ENCODE assay signal across 8 mouse cellular contexts in the genomic region with DNA sequence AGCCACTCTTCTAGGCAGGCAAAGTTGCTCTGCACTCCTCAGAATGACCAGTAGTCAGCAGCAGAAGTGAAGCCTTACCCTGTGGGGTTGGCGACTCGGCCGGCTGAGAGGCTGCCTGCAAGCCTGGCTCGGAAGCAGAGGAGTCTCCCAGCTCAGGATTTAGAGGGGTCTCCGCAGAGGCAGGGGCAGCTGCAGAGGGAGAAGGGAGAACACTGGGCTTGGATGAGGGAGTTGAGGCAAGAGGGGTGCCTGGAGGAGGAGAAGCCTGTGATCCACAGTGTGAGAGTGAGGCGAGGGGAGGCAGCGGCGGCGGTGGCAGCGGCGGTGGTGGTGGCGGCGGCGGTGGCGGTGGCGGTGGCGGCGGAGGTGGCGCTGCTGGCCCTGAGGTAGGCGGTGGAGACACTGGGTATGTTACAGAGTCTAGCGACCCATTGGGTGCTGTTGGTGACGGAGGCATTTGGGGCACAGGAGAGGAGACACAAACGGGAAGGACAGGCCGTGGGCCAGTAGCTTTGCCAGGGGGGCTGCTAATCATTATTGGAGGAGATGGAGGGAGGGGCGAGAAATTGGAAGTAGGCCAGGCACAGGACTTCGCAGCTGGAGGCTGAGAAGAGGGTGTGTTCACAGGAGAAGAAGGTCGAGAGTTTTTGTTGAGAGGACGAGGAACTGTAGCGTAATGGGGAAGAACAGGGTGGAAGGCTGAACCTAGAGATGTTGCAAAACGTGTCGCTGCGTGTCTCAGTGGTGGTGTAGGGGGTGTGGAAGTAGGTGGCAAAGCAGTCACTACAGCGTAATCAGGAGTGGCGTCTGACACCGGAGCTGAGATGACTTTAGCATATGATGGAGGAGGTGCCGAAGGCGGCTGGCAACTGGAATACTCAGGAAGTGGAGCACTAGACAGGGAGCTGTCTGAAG.
DNase-seq lines count a peak whose midpoint lies in the region; ATAC-seq lines count a peak whose summit lies in the region.

No protein-coding gene starts in this region.

- peak overlapping the region; percentile 5; the same call in 1 of the 2 replicates for H3K4me2 ChIP-seq in lung, embryonic 16.5 days (ENCODE audit: low read depth, low read length)
- H3K4me2 ChIP-seq in heart, embryonic 14.5 days (ENCODE audit: low read length): peak overlapping the region; percentile 55
- no peak overlapping the region for H3K4me2 ChIP-seq in midbrain, embryonic 13.5 days (replicated peaks)

- H3K9me3 ChIP-seq in lung, embryonic 16.5 days (ENCODE audit: control insufficient read depth, low read length): no peaks in the 10 kb centered on the region
- H3K9me3 ChIP-seq in heart, embryonic 14.5 days (ENCODE audit: control insufficient read depth, low read length): no peaks in the 10 kb centered on the region
- H3K9me3 ChIP-seq in midbrain, embryonic 13.5 days: no peaks in the 10 kb centered on the region

- intact Hi-C loops in left cerebral cortex, postnatal 4 days (cut with DNase I): loop anchor here (10.0 kb wide), 1 partner anchor 93 kb away; a partner anchor contains a TSS

- 69% methylated on average over 37 of the region's 37 CpGs for WGBS in lung, embryonic 16.5 days
- WGBS in heart, embryonic 14.5 days: 51% methylated on average over 36 of the region's 37 CpGs
- WGBS in midbrain, embryonic 13.5 days: 79% methylated on average over 26 of the region's 37 CpGs

- no peak overlapping the region for H3K27ac ChIP-seq in lung, embryonic 16.5 days (ENCODE audit: low read length)
- H3K27ac ChIP-seq in heart, embryonic 14.5 days (replicated peaks in 1 of 2; ENCODE audit: control insufficient read depth in 1 of 2, insufficient read depth in 1 of 2, low read depth in 2 of 2, low read length in 2 of 2): peak overlapping the region; percentile 37 to 53; a peak in 2 of 4 replicates
- H3K27ac ChIP-seq in midbrain, embryonic 13.5 days: no peak overlapping the region

- no peaks in the 10 kb centered on the region for H3K4me1 ChIP-seq in lung, embryonic 16.5 days (replicated peaks; ENCODE audit: control insufficient read depth, insufficient read depth, low read length)
- peaks cover 3 to 7% of the 10 kb centered on the region in 2 experiments; a peak in 3 of 4 replicates for H3K4me1 ChIP-seq in heart, embryonic 14.5 days (ENCODE audit: control insufficient read depth in 2 of 2, insufficient read depth in 2 of 2, low read length in 2 of 2)
- H3K4me1 ChIP-seq in midbrain, embryonic 13.5 days (replicated peaks): no peaks in the 10 kb centered on the region

- H3K9ac ChIP-seq in lung, embryonic 16.5 days (ENCODE audit: low read length): no peak overlapping the region
- H3K9ac ChIP-seq in heart, embryonic 14.5 days (ENCODE audit: low read length): peak overlapping the region; percentile 59; the same call in 1 of the 2 replicates
- H3K9ac ChIP-seq in midbrain, embryonic 13.5 days (replicated peaks): no peak overlapping the region

- no peaks in the 10 kb centered on the region for H3K27me3 ChIP-seq in lung, embryonic 16.5 days (ENCODE audit: control insufficient read depth, insufficient read depth, low read depth, low read length)
- H3K27me3 ChIP-seq in heart, embryonic 14.5 days (ENCODE audit: control insufficient read depth, insufficient read depth, low read length): no peaks in the 10 kb centered on the region
- no peaks in the 10 kb centered on the region for H3K27me3 ChIP-seq in midbrain, embryonic 13.5 days

- H3K4me3 ChIP-seq in lung, embryonic 16.5 days (ENCODE audit: low read length): 0 out of 2 replicates have a peak overlapping the region, but pooled peaks have one; percentile 1
- H3K4me3 ChIP-seq in heart, embryonic 14.5 days (ENCODE audit: control insufficient read depth in 1 of 2, insufficient read depth in 1 of 2, low read depth in 1 of 2, low read length in 2 of 2): peak overlapping the region; percentile 32 to 50; a peak in 3 of 4 replicates
- H3K4me3 ChIP-seq in midbrain, embryonic 13.5 days (replicated peaks): no peak overlapping the region

- H3K36me3 ChIP-seq in lung, embryonic 16.5 days (ENCODE audit: control insufficient read depth, insufficient read depth, low read length): no peaks in the 10 kb centered on the region
- peaks cover 50% of the 10 kb centered on the region for H3K36me3 ChIP-seq in heart, embryonic 14.5 days (ENCODE audit: control insufficient read depth, insufficient read depth, low read length)
- H3K36me3 ChIP-seq in midbrain, embryonic 13.5 days: peaks cover 34% of the 10 kb centered on the region

- no peak; the same call in 1 of the 2 replicates for ATAC-seq in lung, embryonic 16.5 days (ENCODE audit: low read depth)
- peak; percentile 50; the same call in 1 of the 2 replicates for ATAC-seq in heart, embryonic 14.5 days (ENCODE audit: insufficient number of reproducible peaks, insufficient read depth, low FRiP score, low read depth)
- ATAC-seq in midbrain, embryonic 13.5 days: peak; percentile 34; the same call in 1 of the 2 replicates

- DNase-seq in adrenal gland, adult (ENCODE audit: inconsistent age in 2 of 2, low spot score in 1 of 2): peak; percentile 28 to 54
- no peak for DNase-seq in adrenal gland, adult 8-10 months
- DNase-seq in lung, postnatal 36 days: no peak
- peak; percentile 10 for DNase-seq in left cerebral cortex, postnatal 4 days
- DNase-seq in thymus, postnatal 36 days: peak; percentile 7 to 8

Comparison
In these comparisons a context has a peak if more than half of its experiments do, and no peak if none do; other contexts are left out.
1. DNase-seq: peak in adrenal gland, adult (2 of 2), left cerebral cortex, postnatal 4 days (single experiment) and thymus, postnatal 36 days (2 of 2); none in adrenal gland, adult 8-10 months (single experiment) and lung, postnatal 36 days (single experiment).
2. H3K27ac ChIP-seq: peak in heart, embryonic 14.5 days (2 of 2); none in lung, embryonic 16.5 days (single experiment) and midbrain, embryonic 13.5 days (single experiment).